24 mouse cellular contexts compared by ENCODE assay signal in the genomic region with DNA sequence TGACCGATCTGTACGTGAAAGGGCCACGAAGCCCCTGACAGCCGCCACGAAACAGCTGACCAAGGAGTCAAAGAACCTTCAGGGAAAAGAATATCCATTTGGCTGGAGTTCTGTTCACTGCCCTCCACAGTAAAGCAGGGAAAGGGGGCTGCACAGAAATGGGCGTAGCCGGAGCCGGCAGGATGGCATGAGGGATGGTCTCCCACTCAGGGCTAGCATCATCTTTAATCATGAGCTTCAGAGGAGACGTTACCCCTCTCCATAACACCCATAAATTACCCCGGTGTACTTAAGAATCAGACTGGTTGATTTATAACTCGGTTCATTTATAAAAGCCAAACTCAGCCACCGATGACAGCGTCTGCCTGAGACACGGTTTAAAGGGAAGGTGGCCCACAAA. TPM values are rescaled to one million over a fixed set of nuclear protein-coding genes. Genes with fewer than 3 reads are reported as not detected.
"Had no signal": no experiment of that assay in that cellular context is flagged by ENCODE, and none has a peak within 500 bp of the region (broad histone marks: within the 10 kb centered on the region; RNA-seq: fewer than 3 reads in every experiment).

No protein-coding gene starts in this region.

- H3K27ac ChIP-seq: kidney, postnatal 0 days; layer of hippocampus, adult 2 months; limb, embryonic 10.5 days; limb, embryonic 13.5 days; liver, embryonic 12.5 days; liver, embryonic 15.5 days; lung, embryonic 15.5 days; midbrain, embryonic 12.5 days had no signal

- H3K4me2 ChIP-seq: limb, embryonic 13.5 days; liver, embryonic 12.5 days; liver, embryonic 15.5 days; lung, embryonic 15.5 days; midbrain, embryonic 12.5 days had no signal

- H3K9me3 ChIP-seq: limb, embryonic 10.5 days; limb, embryonic 13.5 days; liver, embryonic 12.5 days; liver, embryonic 15.5 days; lung, embryonic 15.5 days; midbrain, embryonic 12.5 days had no signal

- H3K4me1 ChIP-seq: liver, embryonic 12.5 days; liver, embryonic 15.5 days; lung, embryonic 15.5 days; megakaryocyte, embryonic 14.5 days had no signal

- H3K36me3 ChIP-seq: limb, embryonic 10.5 days; limb, embryonic 13.5 days; liver, embryonic 12.5 days; liver, embryonic 15.5 days; lung, embryonic 15.5 days; midbrain, embryonic 12.5 days had no signal

- H3K4me3 ChIP-seq: layer of hippocampus, adult 2 months; limb, embryonic 10.5 days; limb, embryonic 13.5 days; liver, embryonic 12.5 days; liver, embryonic 15.5 days; lung, embryonic 15.5 days; megakaryocyte, embryonic 14.5 days; midbrain, embryonic 12.5 days; myocyte had no signal

- ATAC-seq: liver, embryonic 12.5 days; midbrain, embryonic 16.5 days had no signal

- H3K27me3 ChIP-seq: limb, embryonic 13.5 days; liver, embryonic 12.5 days; liver, embryonic 15.5 days; lung, embryonic 15.5 days; megakaryocyte, embryonic 14.5 days; midbrain, embryonic 12.5 days had no signal

- H3K9ac ChIP-seq: limb, embryonic 13.5 days; liver, embryonic 12.5 days; liver, embryonic 15.5 days; lung, embryonic 15.5 days; midbrain, embryonic 12.5 days had no signal

- DNase-seq: kidney, adult 11 months; kidney, adult 8-10 months; kidney, postnatal 25 days; layer of hippocampus, adult 9-11 months; liver; lung, adult 18-20 months; lung, postnatal 10 days; lung, postnatal 36 days; thymus, adult 18-20 months; thymus, postnatal 36 days had no signal

RNA-seq across cellular contexts. Expression of gene Tmem132d, which starts 36.9 kb away (rescaled TPM):
- total RNA-seq: monocyte, adult 5-6 weeks; neutrophil, adult 5-6 weeks had no signal
- polyA plus RNA-seq: liver, embryonic 15.5 days; myocyte; spleen, adult 2 months had no signal
